Mouse (Mus musculus): ENCODE measurements around the gene Armc6. TPM values are rescaled to one million over a fixed set of nuclear protein-coding genes. Genes with fewer than 3 reads are reported as not detected.

The Armc6 gene
- total RNA-seq, 2 experiments from 2014 or later: 41.7 to 46.3 TPM

Other genes starting within 250 kb of the Armc6 start
- gene Gatad2a, start 238.1 kb downstream of the Armc6 start, total RNA-seq (2021): 10 to 100 TPM; 24.0 to 27.9 TPM
- gene Mau2, start 191.7 kb downstream of the Armc6 start, total RNA-seq (2021): 10 to 100 TPM; 78.9 to 80.3 TPM
- 10 to 100 TPM; 46.5 to 47.5 TPM for gene Sugp1, start 191.7 kb downstream of the Armc6 start, total RNA-seq (2021)
- 1 to 10 TPM; 3.0 to 3.4 TPM for gene Tm6sf2, start 161.5 kb downstream of the Armc6 start, total RNA-seq (2021)
- gene Hapln4, start 151.0 kb downstream of the Armc6 start, total RNA-seq (2021): 10 to 100 TPM; 62.6 to 71.8 TPM
- gene Ncan, start 113.6 kb downstream of the Armc6 start, total RNA-seq (2021): 100 to 1,000 TPM; 219 to 220 TPM
- 10 to 100 TPM; 21.7 to 21.9 TPM for gene Nr2c2ap, start 103.1 kb downstream of the Armc6 start, total RNA-seq (2021)
- gene Rfxank, start 95.3 kb downstream of the Armc6 start, total RNA-seq (2021): 10 to 100 TPM; 10.2 to 12.4 TPM
- 10 to 100 TPM; 46.8 to 51.0 TPM for gene Borcs8, start 95.0 kb downstream of the Armc6 start, total RNA-seq (2021)
- gene Mef2b, start 94.8 kb downstream of the Armc6 start, total RNA-seq (2021): under 1 TPM in 1 of 2 experiments, not detected in 1; 0.57 TPM
- gene Tmem161a, start 62.1 kb downstream of the Armc6 start, total RNA-seq (2021): 10 to 100 TPM; 44.1 to 50.8 TPM
- 10 to 100 TPM; 33.5 to 36.5 TPM for gene Slc25a42, start 22.2 kb downstream of the Armc6 start, total RNA-seq (2021)
- 100 to 1,000 TPM; 118 to 122 TPM for gene Sugp2, start 240 bp downstream of the Armc6 start, total RNA-seq (2021)
- gene Homer3, start 48.4 kb upstream of the Armc6 start, total RNA-seq (2021): 1 to 10 TPM; 6.5 to 9.2 TPM
- 10 to 100 TPM; 42.3 to 42.5 TPM for gene Ddx49, start 68.0 kb upstream of the Armc6 start, total RNA-seq (2021)
- gene Cope, start 68.1 kb upstream of the Armc6 start, total RNA-seq (2021): 100 to 1,000 TPM; 123 to 125 TPM
- gene Cers1, start 81.3 kb upstream of the Armc6 start, total RNA-seq (2021): 100 to 1,000 TPM; 105 to 111 TPM
- 10 to 100 TPM; 17.7 to 18.9 TPM for gene Gdf1, start 95.4 kb upstream of the Armc6 start, total RNA-seq (2021)
- gene Upf1, start 118.8 kb upstream of the Armc6 start, total RNA-seq (2021): 10 to 100 TPM; 58.2 to 61.6 TPM
- gene Comp, start 139.1 kb upstream of the Armc6 start, total RNA-seq (2021): under 1 TPM; 0.23 to 0.48 TPM
- gene Crtc1, start 205.1 kb upstream of the Armc6 start, total RNA-seq (2021): 100 to 1,000 TPM; 120 to 139 TPM
- 10 to 100 TPM; 40.3 to 44.2 TPM for gene Klhl26, start 242.5 kb upstream of the Armc6 start, total RNA-seq (2021)